Mouse (Mus musculus): ENCODE measurements at regions not wholly inside any gene's neighbourhood (a gene's known extent, or its start where the extent isn't known, plus 50 kb on each side); places are given as distances from the start of the nearest gene placed in this dataset.

GRCm38 (mm10) chr10:19448838-19449559 is 92.7 kb downstream of the Olig3 start:
- H3K27ac ChIP-seq (ENCODE audit: insufficient read depth, low read length): no peak overlapping the region
- H3K4me3 ChIP-seq (ENCODE audit: insufficient read depth, low read length): no peak overlapping the region
- TF ChIP-seq POLR2A (IDR thresholded peaks at IDR 0.05; ENCODE audit: extremely low read depth, insufficient read depth, low read length) (no peak), CTCF (IDR thresholded peaks at IDR 0.05; ENCODE audit: extremely low read depth, insufficient read depth, low read length) (no peak)
- H3K4me1 ChIP-seq (ENCODE audit: control insufficient read depth, insufficient read depth, low read length): no peaks in the 10 kb centered on the region

- Histone ChIP-seq H3K4me1 (ENCODE audit: control insufficient read depth, insufficient read depth, low read length) (no peaks in the 10 kb centered on the region), H3K4me3 (ENCODE audit: insufficient read depth, low read length) (no peak overlapping the region), H3K27ac (ENCODE audit: insufficient read depth, low read length) (no peak overlapping the region)
- no peak for TF ChIP-seq CTCF (IDR thresholded peaks at IDR 0.05; ENCODE audit: extremely low read depth, insufficient read depth, low read length)
- no peak for TF ChIP-seq POLR2A (IDR thresholded peaks at IDR 0.05; ENCODE audit: extremely low read depth, insufficient read depth, low read length)
Observed at GRCm38 (mm10) chr10:19459053-19459452, 102.7 kb downstream of the Olig3 start.

GRCm38 (mm10) chr10:19459709-19460108 is 103.4 kb downstream of the Olig3 start:
- Histone ChIP-seq H3K4me3 (ENCODE audit: insufficient read depth, low read length) (no peak overlapping the region), H3K4me1 (ENCODE audit: control insufficient read depth, insufficient read depth, low read length) (no peaks in the 10 kb centered on the region), H3K27ac (ENCODE audit: insufficient read depth, low read length) (no peak overlapping the region)
- TF ChIP-seq POLR2A (IDR thresholded peaks at IDR 0.05; ENCODE audit: extremely low read depth, insufficient read depth, low read length): no peak
- TF ChIP-seq CTCF (IDR thresholded peaks at IDR 0.05; ENCODE audit: extremely low read depth, insufficient read depth, low read length): no peak

- no peak for TF ChIP-seq CTCF (IDR thresholded peaks at IDR 0.05; ENCODE audit: extremely low read depth, insufficient read depth, low read length)
- no peak overlapping the region for H3K27ac ChIP-seq (ENCODE audit: insufficient read depth, low read length)
- H3K4me1 ChIP-seq (ENCODE audit: control insufficient read depth, insufficient read depth, low read length): no peaks in the 10 kb centered on the region
Observed at GRCm38 (mm10) chr10:19460164-19460563, 103.8 kb downstream of the Olig3 start.

GRCm38 (mm10) chr10:19463800-19464199 is 107.5 kb downstream of the Olig3 start:
- no peak overlapping the region for H3K4me3 ChIP-seq (ENCODE audit: insufficient read depth, low read length)
- TF ChIP-seq CTCF (IDR thresholded peaks at IDR 0.05; ENCODE audit: extremely low read depth, insufficient read depth, low read length): no peak
- no peak for TF ChIP-seq POLR2A (IDR thresholded peaks at IDR 0.05; ENCODE audit: extremely low read depth, insufficient read depth, low read length)
- H3K4me1 ChIP-seq (ENCODE audit: control insufficient read depth, insufficient read depth, low read length): no peaks in the 10 kb centered on the region
- H3K27ac ChIP-seq (ENCODE audit: insufficient read depth, low read length): no peak overlapping the region

More at GRCm38 (mm10) chr10:19460164-19460563, 103.8 kb downstream of the Olig3 start:
- no peak overlapping the region for H3K4me3 ChIP-seq (ENCODE audit: insufficient read depth, low read length)

- Histone ChIP-seq H3K4me1 (ENCODE audit: control insufficient read depth, insufficient read depth, low read length) (no peaks in the 10 kb centered on the region), H3K4me3 (ENCODE audit: insufficient read depth, low read length) (no peak overlapping the region), H3K27ac (ENCODE audit: insufficient read depth, low read length) (no peak overlapping the region)
- no peak for TF ChIP-seq POLR2A (IDR thresholded peaks at IDR 0.05; ENCODE audit: extremely low read depth, insufficient read depth, low read length)
- no peak for TF ChIP-seq CTCF (IDR thresholded peaks at IDR 0.05; ENCODE audit: extremely low read depth, insufficient read depth, low read length)
Observed at GRCm38 (mm10) chr10:19464504-19464903, 108.2 kb downstream of the Olig3 start.

GRCm38 (mm10) chr10:19471349-19472040 is 115.2 kb downstream of the Olig3 start:
- H3K27ac ChIP-seq (ENCODE audit: insufficient read depth, low read length): no peak overlapping the region
- no peak overlapping the region for H3K4me3 ChIP-seq (ENCODE audit: insufficient read depth, low read length)
- H3K4me1 ChIP-seq (ENCODE audit: control insufficient read depth, insufficient read depth, low read length): no peaks in the 10 kb centered on the region
- TF ChIP-seq CTCF (IDR thresholded peaks at IDR 0.05; ENCODE audit: extremely low read depth, insufficient read depth, low read length) (no peak), POLR2A (IDR thresholded peaks at IDR 0.05; ENCODE audit: extremely low read depth, insufficient read depth, low read length) (no peak)

- no peaks in the 10 kb centered on the region for H3K4me1 ChIP-seq (ENCODE audit: control insufficient read depth, insufficient read depth, low read length)
- no peak overlapping the region for H3K27ac ChIP-seq (ENCODE audit: insufficient read depth, low read length)
- TF ChIP-seq POLR2A (IDR thresholded peaks at IDR 0.05; ENCODE audit: extremely low read depth, insufficient read depth, low read length): no peak
- no peak for TF ChIP-seq CTCF (IDR thresholded peaks at IDR 0.05; ENCODE audit: extremely low read depth, insufficient read depth, low read length)
- H3K4me3 ChIP-seq (ENCODE audit: insufficient read depth, low read length): no peak overlapping the region
Observed at GRCm38 (mm10) chr10:19472066-19472465, 115.7 kb downstream of the Olig3 start.

GRCm38 (mm10) chr10:19472949-19473535 is 116.7 kb downstream of the Olig3 start:
- TF ChIP-seq CTCF (IDR thresholded peaks at IDR 0.05; ENCODE audit: extremely low read depth, insufficient read depth, low read length): no peak
- no peak for TF ChIP-seq POLR2A (IDR thresholded peaks at IDR 0.05; ENCODE audit: extremely low read depth, insufficient read depth, low read length)
- H3K4me3 ChIP-seq (ENCODE audit: insufficient read depth, low read length): no peak overlapping the region
- no peaks in the 10 kb centered on the region for H3K4me1 ChIP-seq (ENCODE audit: control insufficient read depth, insufficient read depth, low read length)
- H3K27ac ChIP-seq (ENCODE audit: insufficient read depth, low read length): no peak overlapping the region

Measured in cortical plate, adult 2 months (tissue).